Comparison of ENCODE assay signal across 11 mouse cellular contexts in the genomic region with DNA sequence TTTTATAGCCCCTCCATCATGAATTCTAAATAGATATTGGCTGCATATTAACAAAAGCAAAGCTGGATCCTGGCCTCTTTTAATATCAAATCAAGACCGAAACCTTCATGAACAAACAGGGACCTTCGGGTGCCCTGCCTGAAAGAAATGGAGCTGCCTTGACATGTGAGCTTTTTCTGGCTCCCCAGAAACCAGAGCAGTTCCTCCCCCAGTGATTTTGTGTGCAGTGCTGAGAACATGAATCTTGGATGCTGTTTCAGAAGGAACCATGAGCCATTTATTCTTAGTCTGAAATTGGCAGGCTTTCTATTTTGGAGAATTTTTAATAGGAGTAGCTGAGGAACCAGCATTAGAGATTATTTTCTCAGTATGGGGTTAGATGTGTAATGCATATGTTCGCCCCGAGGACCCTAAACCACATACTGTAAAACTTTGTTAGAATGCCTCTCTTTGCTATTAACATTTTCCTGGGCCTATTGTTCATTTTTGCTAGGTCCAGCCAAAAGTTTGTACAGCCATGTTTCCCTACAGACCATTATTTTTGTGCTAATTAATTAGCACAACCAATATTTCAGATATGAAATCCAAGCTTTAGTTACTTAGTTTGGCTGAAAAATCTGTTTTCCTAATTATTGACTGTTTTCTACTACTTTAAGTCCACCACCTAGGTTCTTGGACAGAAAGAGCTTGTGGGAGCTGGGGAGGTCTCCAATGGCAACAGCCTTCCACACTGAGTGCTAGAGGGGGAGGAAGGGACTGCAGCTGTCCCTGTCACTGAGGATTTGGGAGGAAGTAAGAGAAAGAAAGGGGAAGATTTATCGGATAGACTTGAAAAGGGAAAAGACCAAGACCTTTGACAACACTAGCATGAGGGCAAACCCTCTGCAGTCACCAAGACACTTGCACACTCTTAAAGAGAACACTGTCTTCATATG.
DNase-seq lines count a peak whose midpoint lies in the region; ATAC-seq lines count a peak whose summit lies in the region.
"Had no signal": no experiment of that assay in that cellular context is flagged by ENCODE, and none has a peak within 500 bp of the region (broad histone marks: within the 10 kb centered on the region; RNA-seq: fewer than 3 reads in every experiment).

No protein-coding gene starts in this region.

- no peak for ATAC-seq in forebrain, embryonic 16.5 days
- no peak for ATAC-seq in forebrain, embryonic 13.5 days
- ATAC-seq in limb, embryonic 12.5 days (ENCODE audit: insufficient number of reproducible peaks, insufficient read depth, low FRiP score, low TSS enrichment, low read depth) = 0 out of 2 replicates have a peak, but pooled peaks have one; percentile 73
- ATAC-seq: inflammation-experienced regulatory T-cells, adult 6 months had no signal

- no peaks in the 10 kb centered on the region for H3K27me3 ChIP-seq in forebrain, embryonic 16.5 days (replicated peaks; ENCODE audit: control insufficient read depth, insufficient read depth, low read length)
- H3K27me3 ChIP-seq in forebrain, embryonic 13.5 days = no peaks in the 10 kb centered on the region
- no peaks in the 10 kb centered on the region for H3K27me3 ChIP-seq in limb, embryonic 12.5 days
- H3K27me3 ChIP-seq in limb, embryonic 10.5 days (ENCODE audit: low read depth, poor library complexity, severe bottlenecking) = no peaks in the 10 kb centered on the region
- H3K27me3 ChIP-seq in hindbrain, embryonic 10.5 days (ENCODE audit: insufficient read depth, poor library complexity, severe bottlenecking) = no peaks in the 10 kb centered on the region
- H3K27me3 ChIP-seq: megakaryocyte, embryonic 14.5 days had no signal

- peak overlapping the region; percentile 28; the same call in 1 of the 2 replicates for H3K27ac ChIP-seq in forebrain, embryonic 16.5 days (ENCODE audit: low read length)
- no peak overlapping the region for H3K27ac ChIP-seq in forebrain, embryonic 13.5 days
- 0 out of 2 replicates have a peak overlapping the region, but pooled peaks have one; percentile 35 for H3K27ac ChIP-seq in limb, embryonic 12.5 days
- H3K27ac ChIP-seq in limb, embryonic 10.5 days = no peak overlapping the region
- no peak overlapping the region for H3K27ac ChIP-seq in hindbrain, embryonic 10.5 days

- no peaks in the 10 kb centered on the region for H3K9me3 ChIP-seq in forebrain, embryonic 16.5 days (ENCODE audit: control insufficient read depth, low read length)
- H3K9me3 ChIP-seq in forebrain, embryonic 13.5 days (replicated peaks) = no peaks in the 10 kb centered on the region
- no peaks in the 10 kb centered on the region for H3K9me3 ChIP-seq in limb, embryonic 12.5 days
- H3K9me3 ChIP-seq in limb, embryonic 10.5 days (replicated peaks) = no peaks in the 10 kb centered on the region
- H3K9me3 ChIP-seq in hindbrain, embryonic 10.5 days = no peaks in the 10 kb centered on the region

- H3K4me2 ChIP-seq in forebrain, embryonic 16.5 days (ENCODE audit: low read length) = no peak overlapping the region
- H3K4me2 ChIP-seq in forebrain, embryonic 13.5 days = no peak overlapping the region
- no peak overlapping the region for H3K4me2 ChIP-seq in limb, embryonic 12.5 days

- no peak overlapping the region for H3K9ac ChIP-seq in forebrain, embryonic 16.5 days (replicated peaks; ENCODE audit: low read depth, low read length)
- H3K9ac ChIP-seq in forebrain, embryonic 13.5 days = no peak overlapping the region
- H3K9ac ChIP-seq in limb, embryonic 12.5 days (replicated peaks) = no peak overlapping the region

- WGBS in forebrain, embryonic 16.5 days = 70% methylated on average over 5 of the region's 5 CpGs
- 77% methylated on average over 5 of the region's 5 CpGs for WGBS in forebrain, embryonic 13.5 days
- WGBS in limb, embryonic 12.5 days = 84% methylated on average over 5 of the region's 5 CpGs
- 92% methylated on average over 5 of the region's 5 CpGs for WGBS in limb, embryonic 10.5 days
- WGBS in hindbrain, embryonic 10.5 days = 84% methylated on average over 5 of the region's 5 CpGs

- intact Hi-C loops in heart, postnatal 36 days (cut with DNase I) = loop anchor here (2.0 kb wide), 1 partner anchor 48 kb away; no protein-coding TSS in a partner anchor

- H3K4me3 ChIP-seq in forebrain, embryonic 16.5 days (replicated peaks; ENCODE audit: low read length) = no peak overlapping the region
- H3K4me3 ChIP-seq in forebrain, embryonic 13.5 days = no peak overlapping the region
- no peak overlapping the region for H3K4me3 ChIP-seq in limb, embryonic 12.5 days (replicated peaks)
- no peak overlapping the region for H3K4me3 ChIP-seq in limb, embryonic 10.5 days
- H3K4me3 ChIP-seq in hindbrain, embryonic 10.5 days = no peak overlapping the region
- H3K4me3 ChIP-seq: megakaryocyte, embryonic 14.5 days had no signal

- H3K4me1 ChIP-seq in forebrain, embryonic 16.5 days (replicated peaks; ENCODE audit: control insufficient read depth, insufficient read depth, low read length) = no peaks in the 10 kb centered on the region; the same call in 1 of the 2 replicates
- no peaks in the 10 kb centered on the region for H3K4me1 ChIP-seq in forebrain, embryonic 13.5 days
- H3K4me1 ChIP-seq in limb, embryonic 12.5 days (replicated peaks) = 0 out of 2 replicates have a peak, but pooled peaks cover 3% of the 10 kb centered on the region
- no peaks in the 10 kb centered on the region for H3K4me1 ChIP-seq in limb, embryonic 10.5 days
- no peaks in the 10 kb centered on the region for H3K4me1 ChIP-seq in hindbrain, embryonic 10.5 days (replicated peaks)
- H3K4me1 ChIP-seq: megakaryocyte, embryonic 14.5 days had no signal

- no peaks in the 10 kb centered on the region for H3K36me3 ChIP-seq in forebrain, embryonic 16.5 days (ENCODE audit: control insufficient read depth, insufficient read depth)
- no peaks in the 10 kb centered on the region for H3K36me3 ChIP-seq in forebrain, embryonic 13.5 days (ENCODE audit: poor library complexity, severe bottlenecking)
- no peaks in the 10 kb centered on the region for H3K36me3 ChIP-seq in limb, embryonic 12.5 days
- no peaks in the 10 kb centered on the region for H3K36me3 ChIP-seq in limb, embryonic 10.5 days
- H3K36me3 ChIP-seq in hindbrain, embryonic 10.5 days = no peaks in the 10 kb centered on the region

- no peak for DNase-seq in limb, embryonic 10.5 days (ENCODE audit: low spot score)
- DNase-seq in heart, postnatal 36 days = peak; percentile 17 to 24
- DNase-seq in right cerebral cortex, postnatal 25 days = peak; percentile 10
- no peak for DNase-seq in hindbrain, embryonic 10.5 days (ENCODE audit: low spot score)
- no peak for DNase-seq in adrenal gland, postnatal 4 days (ENCODE audit: low spot score in 2 of 2)
- DNase-seq: cerebellum, adult 11 months had no signal

Comparison
In these comparisons a context has a peak if more than half of its experiments do, and no peak if none do; other contexts are left out.
1. H3K27ac ChIP-seq: peak in forebrain, embryonic 16.5 days (single experiment) and limb, embryonic 12.5 days (single experiment); none in forebrain, embryonic 13.5 days (single experiment), limb, embryonic 10.5 days (single experiment) and hindbrain, embryonic 10.5 days (single experiment).
2. DNase-seq: peak in heart, postnatal 36 days (2 of 2) and right cerebral cortex, postnatal 25 days (single experiment); none in limb, embryonic 10.5 days (single experiment), hindbrain, embryonic 10.5 days (single experiment) and adrenal gland, postnatal 4 days (0 of 2).